Mouse (Mus musculus): ENCODE data around the gene Guca1a.
"Not testable (repeated sequence)": the region's sequence is repeated elsewhere in the genome, so short reads cannot be mapped to it uniquely, and the experiment has no call there.

Gene Guca1a

DNA sequence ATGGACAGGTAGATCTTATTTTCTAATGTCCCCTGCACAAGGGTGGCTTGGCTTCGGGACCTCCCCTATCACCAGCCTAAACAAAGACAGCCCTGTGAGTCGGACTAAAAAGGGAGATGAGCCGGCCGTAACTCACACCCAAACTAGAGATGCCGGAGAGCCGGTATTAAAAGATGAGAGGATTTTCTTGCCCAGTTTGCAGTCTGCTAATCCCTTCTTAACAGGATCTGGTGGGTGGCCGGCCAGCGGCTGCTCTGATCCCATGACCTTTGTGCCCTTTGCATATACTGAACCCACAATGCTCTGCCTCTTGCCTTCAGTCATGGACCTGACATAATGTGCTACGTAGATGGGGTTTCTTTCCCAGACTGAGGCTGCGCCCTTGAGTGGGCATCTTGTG is at the start of gene Guca1a:
Guca1a (minus strand) TSS at position 134 of the 400 bp plus-strand sequence.
- DNase-seq = no peak

DNA sequence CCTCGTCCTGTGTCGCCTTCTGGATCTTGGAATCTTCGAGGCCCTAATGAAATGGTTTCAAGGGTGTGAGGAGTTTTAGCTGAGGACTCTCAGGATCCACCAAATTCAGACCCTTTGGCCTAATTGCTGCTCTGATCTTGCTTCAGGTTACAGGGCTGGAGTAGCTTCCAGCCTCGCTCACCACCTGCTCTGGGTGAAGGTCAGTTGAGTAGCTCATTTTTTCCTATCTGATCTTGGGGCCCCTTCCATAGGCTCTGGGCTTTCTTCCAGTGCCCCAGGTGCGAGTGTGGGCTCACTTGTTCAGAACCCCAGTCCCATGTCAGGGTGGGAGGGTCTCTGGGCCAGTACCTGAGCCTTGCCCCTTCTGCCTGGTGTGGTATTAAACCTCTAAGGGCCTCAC is 49.0 kb upstream of the Guca1a start:
- DNase-seq = no peak

DNA sequence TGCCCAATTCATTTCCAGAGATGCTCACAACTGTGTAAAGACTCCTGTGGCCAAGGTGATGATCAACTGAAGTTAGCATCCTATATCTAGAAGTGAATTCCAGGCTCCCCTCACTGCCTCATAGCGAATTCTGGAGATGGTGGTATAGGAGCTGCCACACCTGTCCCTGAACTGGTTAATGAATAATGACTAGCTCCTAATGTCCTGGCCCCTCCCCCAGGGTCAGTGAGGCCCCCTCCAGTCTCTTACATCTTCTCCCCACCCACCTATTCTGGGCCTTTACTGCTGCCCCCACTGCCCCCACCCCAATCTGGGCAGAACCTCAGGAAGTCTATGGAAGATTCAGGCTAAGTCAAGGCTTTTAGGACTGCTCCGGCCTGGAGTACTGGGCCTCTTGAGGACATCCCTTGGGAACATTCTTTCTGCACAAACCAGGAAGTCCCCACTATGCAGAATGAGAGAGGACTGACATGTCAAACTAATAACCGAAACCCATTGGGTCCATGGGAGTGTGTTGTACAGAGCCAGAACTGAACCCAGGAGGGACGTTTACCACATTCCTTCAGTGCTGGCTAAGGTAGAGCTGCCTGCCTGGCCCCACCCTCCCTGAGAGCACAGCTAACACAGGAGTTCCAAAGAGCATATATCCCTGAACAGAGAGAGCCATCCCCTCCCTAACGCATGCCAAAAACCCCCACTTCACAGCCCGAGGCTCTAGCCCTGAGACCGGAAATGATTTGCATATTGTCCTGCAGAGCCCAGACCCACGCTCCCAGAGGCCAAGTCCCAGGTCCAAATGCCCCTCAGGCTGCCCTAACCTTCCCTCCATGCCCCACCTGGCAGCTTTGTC is 48.4 kb upstream of the Guca1a start:
- no peak for DNase-seq

DNA sequence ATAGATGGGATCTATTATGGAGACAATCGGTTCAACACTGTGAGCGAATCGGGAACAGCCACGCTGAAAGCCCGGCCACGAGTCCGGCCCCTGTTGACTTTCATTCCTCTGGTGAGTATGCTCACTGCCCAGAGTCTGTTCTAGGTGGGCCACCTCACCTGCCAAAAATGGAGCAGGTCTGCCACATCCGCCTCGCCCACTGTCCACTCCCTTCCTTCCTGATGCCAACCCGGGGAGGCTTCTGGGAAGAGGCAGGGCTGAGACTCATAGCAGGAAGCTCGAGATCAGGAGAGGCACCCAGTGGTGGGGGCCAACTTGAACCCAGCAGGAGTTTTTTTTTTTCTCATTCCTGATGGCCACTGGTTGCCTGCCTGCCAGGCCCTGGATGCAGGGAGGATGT is 46.2 kb upstream of the Guca1a start:
- DNase-seq = no peak

DNA sequence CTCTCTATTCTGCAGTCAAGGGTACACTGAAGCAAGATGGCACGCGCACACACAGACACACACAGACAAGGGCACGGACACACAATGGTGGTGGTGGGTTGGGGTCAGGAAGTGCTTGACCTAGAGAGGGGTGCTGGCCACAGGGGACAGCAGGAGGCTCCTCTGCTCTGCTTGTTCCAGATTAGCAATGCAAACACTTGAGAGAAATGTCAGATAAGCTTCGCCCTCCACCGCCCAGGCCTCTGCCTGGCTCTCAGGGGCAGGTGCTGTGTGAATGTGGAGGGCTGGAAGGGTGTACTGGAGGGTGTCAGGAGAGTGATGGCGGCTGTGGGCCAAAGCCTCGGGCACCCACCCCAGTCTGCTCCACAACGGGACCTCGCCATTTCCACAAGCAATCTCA is 45.6 kb upstream of the Guca1a start:
- no peak for DNase-seq

DNA sequence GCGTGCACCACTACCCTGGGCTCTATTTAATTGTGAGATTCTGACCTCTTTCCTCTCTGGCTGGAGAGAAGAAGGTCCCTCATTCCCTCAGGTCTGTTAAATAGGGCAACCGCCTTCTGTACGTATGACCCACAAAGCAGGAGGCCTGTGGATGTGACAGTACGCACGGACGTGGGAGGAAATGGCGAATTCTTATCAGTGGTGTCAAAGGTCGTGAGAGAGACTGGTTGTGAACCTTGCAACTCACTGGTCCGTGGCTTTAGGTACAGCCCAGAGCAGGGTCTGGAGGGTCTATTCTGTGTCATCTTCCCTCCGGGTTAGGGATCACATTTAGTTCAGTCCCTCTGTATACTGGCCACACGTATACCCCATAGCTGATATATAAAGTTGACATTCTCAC is 45.1 kb upstream of the Guca1a start:
- DNase-seq = no peak

DNA sequence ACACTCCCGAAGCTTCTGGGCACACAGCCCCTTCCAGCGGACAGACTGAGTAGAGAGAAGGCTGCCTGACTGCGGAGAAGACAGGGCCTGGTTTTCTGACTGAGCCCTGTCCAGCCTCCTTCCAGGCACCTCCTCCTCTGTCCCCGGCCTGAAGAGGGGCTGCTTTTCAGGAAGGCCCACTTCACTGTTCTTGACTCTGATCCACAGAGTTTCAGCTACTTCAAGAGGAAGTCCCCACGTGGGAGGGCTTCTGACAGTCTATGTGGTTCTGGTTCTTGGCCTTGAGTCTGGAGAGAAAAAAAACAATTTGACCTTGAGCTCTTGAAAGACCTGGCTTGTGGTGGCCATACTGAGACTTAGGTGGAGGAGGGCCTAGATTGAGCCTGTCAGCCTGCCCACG is 43.7 kb upstream of the Guca1a start:
- DNase-seq = no peak

DNA sequence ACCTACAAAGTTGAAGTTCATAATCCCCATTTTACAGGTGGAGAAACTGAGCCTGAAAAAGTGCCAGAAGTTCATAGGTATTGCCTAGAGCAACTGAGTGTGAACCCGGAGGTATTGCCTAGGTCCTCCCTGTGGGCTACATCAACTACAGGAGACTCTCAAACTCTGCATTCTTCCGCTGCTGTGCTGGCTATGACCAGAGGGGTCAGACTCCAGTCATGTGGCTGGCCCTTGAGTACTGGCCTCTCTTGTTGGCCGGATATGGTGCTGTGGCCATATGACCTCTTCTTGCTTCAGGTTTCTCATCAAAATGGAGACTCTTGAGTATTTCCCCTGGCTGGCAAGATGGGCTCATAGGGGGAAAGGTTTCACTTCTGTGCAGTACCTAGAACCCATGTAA is 41.9 kb upstream of the Guca1a start:
- no peak for DNase-seq

DNA sequence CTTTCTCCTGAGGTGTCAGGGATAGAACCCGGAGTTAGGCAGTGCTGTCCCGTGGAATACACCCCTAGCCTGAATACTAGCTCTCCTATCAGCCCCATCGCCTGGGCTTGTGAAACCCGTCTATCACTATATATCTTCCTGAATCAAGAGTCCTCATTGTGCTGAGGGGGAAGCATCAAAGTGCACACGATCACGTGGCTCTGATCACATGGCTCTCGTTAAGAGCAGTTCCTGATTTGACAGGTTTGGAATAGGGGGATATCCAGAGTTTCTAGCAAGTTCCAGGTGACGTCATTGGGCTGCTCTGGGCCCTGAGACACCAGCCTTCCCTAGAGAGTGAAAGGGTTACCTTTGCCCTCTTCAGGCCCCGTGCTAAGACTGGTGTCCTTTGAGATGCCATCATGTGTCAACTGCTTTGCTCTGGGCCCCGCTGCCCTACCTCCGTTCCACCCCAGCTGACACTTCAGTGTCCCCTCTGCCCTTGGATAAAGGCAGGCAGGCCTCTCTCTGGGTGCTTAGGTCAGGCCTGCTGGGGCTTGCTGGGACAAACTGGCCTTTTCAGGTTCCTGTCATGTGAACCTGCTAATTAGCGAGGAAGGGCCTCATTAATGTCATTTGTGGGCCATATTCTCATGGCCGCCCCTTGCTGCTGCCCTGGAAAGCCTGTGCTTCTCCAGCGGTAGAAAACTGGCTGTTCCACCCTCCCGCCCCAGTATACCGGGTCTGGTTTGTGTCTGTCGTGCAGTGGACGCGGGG is 41.1 kb upstream of the Guca1a start:
- DNase-seq = no peak

DNA sequence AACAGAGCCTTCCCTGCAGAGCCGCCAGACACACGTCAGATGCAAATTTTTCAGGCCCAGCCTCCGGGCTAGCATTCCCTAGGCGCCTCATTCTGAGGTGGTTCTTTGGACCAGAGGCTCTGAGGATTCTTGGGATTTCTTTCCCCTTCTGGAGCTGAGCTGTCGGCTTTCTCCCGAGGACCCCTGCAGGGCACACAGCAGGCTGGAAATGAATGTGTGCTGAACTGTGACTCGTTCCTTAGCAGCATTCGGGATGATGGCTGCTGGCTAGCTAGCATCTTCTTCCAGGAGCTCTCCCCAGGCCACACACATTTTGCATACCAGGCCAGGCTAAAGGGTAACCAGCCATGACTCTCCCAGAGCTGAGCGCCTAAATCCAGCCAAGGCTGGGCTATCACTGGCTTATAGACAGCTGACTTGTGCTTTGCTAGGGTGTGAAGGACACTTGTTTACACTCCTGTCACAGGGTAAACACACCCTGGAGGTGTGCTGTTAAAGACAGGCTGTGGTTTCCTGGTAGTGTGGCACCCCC is 40.0 kb upstream of the Guca1a start:
- DNase-seq = peak in 1 of 2 experiments; percentile 18

DNA sequence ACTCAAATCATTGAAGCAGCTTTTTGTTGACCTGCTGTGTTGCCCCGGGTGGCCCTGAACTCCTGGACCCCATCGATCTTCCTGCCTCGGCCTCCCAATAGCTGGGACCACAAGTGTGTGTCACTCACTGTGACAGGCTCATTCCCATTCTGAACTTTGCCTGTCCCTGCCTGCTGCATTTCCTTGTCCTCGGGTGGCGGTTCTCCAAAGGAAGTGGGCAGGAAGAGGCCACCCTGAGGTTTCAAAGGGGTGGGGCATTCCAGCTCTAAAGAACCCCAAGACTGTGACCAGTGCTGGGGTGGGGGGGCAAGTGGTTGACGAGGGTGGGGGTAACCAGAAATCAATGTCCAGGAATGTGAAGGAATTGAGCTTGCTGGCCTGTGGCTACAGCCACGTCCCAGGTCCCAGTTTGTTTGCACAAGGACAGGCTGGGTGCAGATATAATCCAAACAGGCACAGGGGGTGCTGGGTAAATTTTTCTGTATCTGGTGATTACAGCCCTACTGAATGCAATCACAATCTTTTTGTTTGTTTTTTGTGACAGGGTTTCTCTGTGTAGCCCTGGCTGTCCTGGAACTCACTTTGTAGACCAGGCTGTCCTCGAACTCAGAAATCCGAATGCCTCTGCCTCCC is 39.1 kb upstream of the Guca1a start:
- DNase-seq = no peak

DNA sequence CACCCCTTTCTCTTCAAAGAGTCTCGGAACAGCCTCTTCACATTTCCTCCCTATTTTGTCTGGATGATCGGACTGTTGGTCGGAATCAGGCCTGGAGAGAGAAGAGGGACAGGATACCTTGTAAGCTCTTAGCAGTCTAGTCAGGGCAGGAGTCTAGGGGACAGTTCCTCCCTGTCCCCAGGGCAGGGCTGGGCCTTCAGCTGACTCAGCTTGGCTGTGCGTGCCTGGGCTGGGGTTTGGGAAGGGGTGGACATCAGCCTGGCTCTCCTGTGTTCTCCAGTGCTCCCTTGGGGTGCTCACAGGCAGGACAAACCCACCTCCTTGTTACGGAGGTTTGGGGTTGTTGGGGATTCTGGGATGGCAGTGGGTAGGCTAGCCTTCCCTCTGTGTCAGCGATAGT is 38.2 kb upstream of the Guca1a start:
- no peak for DNase-seq

DNA sequence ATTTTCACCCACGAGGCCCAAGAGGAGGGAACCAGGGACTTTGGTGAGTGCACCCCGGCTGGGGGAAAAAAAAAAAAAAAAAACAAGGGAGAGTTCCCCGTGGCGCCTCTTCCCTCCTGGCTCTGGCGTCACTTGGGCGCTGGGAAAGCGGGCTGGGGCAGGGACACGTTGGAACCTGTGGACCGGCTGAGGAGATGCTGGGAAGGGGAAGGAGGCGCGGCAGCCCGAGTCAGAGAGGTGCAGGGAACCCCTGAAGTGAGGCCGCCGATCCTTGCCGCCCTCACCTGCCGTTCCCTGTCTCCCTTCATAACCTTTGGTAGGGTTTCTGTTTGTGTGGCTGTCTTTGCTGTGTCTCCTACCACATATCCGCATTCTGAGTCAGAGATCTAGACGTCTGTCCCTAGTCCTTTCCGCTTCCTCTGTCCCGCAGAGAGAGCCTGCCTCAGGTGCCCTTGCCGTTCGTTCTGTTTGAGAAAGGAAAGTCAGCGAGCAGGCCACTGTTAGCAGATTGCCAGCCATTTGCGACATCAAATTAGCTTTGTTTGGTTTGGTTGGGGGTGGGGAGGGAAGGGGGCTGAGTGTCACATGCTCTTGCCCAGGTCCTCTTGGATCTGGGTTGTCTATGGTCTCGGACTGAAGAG is 36.6 kb upstream of the Guca1a start, which contains the start of gene 1700001C19Rik:
1700001C19Rik (minus strand) TSS at position 470 of the 641 bp plus-strand sequence.
- DNase-seq = peak in 1 of 2 experiments; percentile 14

DNA sequence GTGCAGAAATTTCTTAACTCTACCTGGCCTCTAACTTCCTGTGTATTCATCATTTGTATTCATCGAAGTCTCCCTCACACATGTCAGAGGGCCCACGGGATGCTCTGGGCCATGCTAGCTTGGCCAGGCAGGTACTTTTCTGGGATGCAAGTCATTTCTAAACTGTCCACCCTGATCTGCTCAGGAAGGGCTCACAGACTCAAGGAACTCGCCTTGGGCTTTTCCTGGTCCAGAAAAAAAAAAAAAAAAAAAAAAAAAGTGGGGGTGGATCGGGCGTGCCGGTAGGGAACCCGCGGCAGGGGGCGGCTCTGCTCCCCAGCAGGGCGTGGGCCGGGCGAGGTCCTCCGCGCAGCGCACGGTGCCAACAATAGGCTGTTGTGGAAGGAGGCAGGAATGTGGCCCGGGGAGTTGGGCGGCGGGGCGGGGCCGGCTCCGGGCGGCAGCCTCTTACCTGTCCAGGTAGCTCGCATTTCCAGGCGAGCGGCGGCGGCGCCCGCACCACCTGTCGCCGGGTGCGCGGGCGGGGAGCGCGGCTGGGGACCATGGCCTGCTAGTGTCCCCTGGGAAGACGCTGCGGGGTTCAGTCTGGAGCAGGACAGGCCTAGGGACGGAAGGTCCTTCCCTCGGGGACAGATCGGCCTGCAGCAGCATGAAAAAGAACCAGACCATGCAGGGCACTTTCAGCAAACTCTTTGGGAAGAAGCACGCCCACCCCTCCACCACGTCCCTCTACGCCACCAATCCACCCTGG is 35.9 kb upstream of the Guca1a start, which contains the start of gene AI661453:
AI661453 (plus strand) TSS at position 460 of the 751 bp plus-strand sequence.
- peak in 1 of 2 experiments; percentile 30 for DNase-seq

DNA sequence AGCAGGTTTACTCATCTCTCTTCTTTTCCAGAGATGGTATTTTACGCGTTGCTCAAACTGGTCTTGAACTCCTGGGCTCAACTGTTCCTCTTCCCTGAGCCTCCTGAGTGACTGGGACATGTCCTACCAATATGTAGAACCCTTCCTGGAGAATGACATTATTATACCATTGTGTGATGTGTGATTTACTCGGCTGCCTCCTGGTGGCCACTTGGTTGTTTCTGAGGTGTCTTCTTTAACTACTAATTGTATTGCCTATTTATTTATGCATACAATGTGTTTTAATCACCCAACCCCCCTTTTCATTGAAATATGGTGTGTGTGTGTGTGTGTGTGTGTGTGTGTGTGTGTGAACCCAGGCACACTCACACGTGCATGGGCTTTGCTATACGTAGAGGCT is 30.4 kb upstream of the Guca1a start:
- no peak for DNase-seq

DNA sequence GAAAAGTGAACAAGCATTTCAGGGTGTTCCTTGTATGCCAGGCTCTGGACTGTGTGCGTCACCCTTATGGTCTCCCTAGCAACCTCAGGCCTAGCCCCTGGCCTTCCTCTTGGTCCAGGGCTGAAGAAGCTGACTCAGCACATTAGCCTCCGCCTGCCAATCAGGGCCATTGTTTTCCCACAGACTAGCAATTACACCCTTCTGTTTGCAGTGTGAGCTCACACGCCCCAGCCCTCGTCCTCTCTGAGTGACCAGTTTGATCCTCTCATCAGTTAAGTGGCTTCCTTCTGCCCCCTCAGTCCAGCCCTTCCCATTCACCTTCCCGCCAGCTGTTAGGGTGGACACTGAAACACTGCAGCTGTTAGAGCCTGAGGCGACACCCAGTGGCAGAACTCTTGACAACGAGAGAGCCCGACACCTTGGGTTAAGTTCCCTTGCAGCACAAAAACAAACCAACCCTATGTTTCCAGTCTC is 28.5 kb upstream of the Guca1a start:
- DNase-seq = no peak

DNA sequence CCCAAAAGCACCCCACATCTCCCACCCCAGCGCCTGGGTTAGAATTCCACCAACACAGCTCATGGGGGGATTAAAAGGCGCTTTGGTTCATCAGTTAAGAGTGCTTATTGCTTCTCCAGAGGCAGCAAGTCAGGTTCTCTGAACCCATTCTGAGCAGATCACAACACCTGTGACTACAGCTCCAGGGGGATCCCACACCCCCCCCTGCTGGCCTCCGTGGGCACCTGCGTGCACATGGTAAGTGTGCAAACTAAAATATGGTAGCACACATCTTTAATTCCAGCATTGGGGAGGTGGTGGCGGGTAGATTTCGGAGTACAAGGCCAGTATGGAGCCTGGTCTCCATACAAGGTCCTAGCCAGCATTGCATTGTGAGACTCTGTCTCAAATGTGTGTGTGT is 26.9 kb upstream of the Guca1a start:
- DNase-seq = no peak

DNA sequence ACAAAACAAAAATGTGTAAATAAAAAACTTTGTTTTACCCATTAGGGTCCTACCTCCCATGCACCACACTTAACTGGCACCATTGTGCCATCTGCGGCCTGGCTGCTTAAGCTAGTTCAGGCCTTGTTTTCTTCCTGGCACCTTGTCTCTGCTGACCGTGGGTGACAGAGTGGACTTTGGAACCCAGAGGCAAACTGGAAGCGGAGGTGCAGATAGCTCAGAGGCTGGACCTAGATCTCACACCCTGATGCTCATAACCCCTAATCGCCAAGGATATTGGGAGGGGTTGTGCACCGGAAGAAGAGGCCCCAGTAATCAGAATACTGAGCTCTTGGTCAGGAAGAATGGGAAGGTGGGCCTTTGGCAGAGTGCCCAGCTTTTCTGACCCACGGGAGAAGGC is 23.8 kb upstream of the Guca1a start:
- DNase-seq = no peak

DNA sequence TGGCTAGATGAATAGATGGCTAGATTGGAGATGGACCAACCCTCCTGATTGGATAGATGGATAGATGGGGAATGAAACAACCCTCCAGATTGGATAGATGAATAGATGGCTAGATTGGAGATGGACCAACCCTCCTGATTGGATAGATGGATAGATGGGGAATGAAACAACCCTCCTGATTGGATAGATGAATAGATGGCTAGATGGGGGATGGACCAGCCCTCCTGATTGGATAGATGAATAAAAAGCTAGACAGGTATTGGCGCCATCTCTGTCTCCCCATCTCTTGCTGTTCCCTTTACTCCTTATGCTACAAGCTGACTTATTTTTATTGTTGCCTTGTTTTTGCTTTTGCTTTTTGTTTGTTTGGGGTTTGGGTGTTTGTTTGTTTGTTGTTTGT is 22.2 kb upstream of the Guca1a start:
- not testable (repeated sequence) for DNase-seq

DNA sequence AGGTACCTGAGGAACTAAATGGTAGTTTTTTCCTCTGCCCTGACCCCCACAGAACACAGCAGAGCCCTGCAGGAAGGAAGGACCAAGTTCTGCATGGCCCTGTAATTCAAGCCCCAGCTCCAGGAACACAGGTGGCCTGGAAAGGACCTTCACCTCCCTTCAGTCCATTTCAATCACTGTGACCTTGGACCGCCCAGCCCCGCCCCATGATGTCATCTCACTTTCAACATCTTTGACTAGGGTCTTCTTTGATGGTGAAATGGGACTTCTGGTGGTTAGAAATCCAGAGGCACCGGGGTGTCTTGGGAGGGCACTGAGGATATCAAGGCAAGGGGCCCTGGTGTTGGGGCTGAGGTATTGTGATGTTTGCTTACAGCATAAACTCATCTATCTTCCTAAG is 21.2 kb upstream of the Guca1a start:
- DNase-seq = no peak

DNA sequence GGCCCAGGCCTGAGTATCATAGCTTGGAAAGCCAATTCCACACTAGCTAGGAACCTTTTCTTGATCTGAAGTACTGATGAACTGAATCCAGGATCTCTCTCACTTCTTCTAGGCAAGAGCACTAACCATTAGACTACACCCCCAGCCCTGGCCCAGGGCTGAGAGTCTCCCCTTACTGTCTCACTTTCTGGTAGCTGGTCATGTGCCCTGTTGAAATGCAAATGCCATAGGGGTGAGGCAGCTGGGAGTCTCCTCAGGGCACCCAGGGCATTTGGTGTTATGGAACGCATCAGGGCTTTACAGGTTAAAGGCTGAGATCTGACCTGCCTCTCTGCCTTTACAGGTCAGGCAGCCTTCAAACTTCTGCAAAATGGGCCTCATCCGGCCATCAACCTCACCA is 19.8 kb upstream of the Guca1a start:
- DNase-seq = no peak
